Mouse (Mus musculus) sigmoid colon, adult 10 weeks (tissue): ENCODE data around the gene Caap1. TPM values are rescaled to one million over a fixed set of nuclear protein-coding genes. Genes with fewer than 3 reads are reported as not detected.

Experiments
- polyA plus RNA-seq: library from polyadenylated mRNA; stranded (reverse); fragments of 350-450 nt; fragmentation: Illumina TruSeq; extraction: RNeasy Lipid Tissue Mini Kit (QIAGEN cat#74804); gene quantifications from one replicate; pipeline ENCODE4 v1.2.3, GENCODE M21; 2014; ENCODE audit warnings: low read depth, low replicate concordance

The Caap1 gene
- polyA plus RNA-seq = 33.9 TPM

GRCm38 (mm10) chr4:94556265-94557054 is at the start of gene Caap1, which contains the start of gene Gm10306:
Gene Caap1, minus strand, starts transcription at chr4:94556796.
Gene Gm10306, plus strand, starts transcription at chr4:94556546.

GRCm38 (mm10) chr4:94603031-94603629 is 46.5 kb upstream of the Caap1 start, which contains the start of gene Plaa:
Gene Plaa, minus strand, starts transcription at chr4:94603244.

Other genes starting within 250 kb of the Caap1 start
- not detected for gene Gm10306, start 250 bp downstream of the Caap1 start, polyA plus RNA-seq
- 125 TPM for gene Plaa, start 46.4 kb upstream of the Caap1 start, polyA plus RNA-seq
- 41.5 TPM for gene Ift74, start 57.7 kb upstream of the Caap1 start, polyA plus RNA-seq
- 291 TPM for gene Lrrc19, start 93.3 kb upstream of the Caap1 start, polyA plus RNA-seq
- gene Tek, start 182.5 kb upstream of the Caap1 start, polyA plus RNA-seq = 10.1 TPM